8 mouse cellular contexts compared by ENCODE assay signal in the genomic region with DNA sequence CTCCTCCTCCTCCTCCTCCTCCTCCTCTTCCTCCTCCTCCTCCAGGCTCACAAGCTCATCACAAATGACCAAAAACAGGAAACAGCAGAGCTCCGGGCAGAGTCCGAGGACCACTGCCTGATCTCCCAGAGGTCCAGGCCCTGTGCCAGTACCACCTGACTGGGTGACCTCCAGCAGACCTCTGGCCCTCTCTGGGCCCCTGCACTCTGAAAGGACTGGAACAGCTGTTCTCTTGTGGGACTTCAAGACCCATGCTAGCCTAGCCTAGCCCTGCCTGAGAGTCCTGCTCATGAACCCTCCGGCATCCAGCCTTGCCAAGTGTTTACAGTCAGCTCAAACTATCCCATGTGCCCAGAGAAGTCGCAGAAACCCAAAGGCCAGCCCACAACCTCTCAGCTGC. TPM values are rescaled to one million over a fixed set of nuclear protein-coding genes. Genes with fewer than 3 reads are reported as not detected.
DNase-seq lines count a peak whose midpoint lies in the region; ATAC-seq and TF ChIP-seq lines count a peak whose summit lies in the region.
"Had no signal": no experiment of that assay in that cellular context is flagged by ENCODE, and none has a peak within 500 bp of the region (broad histone marks: within the 10 kb centered on the region; RNA-seq: fewer than 3 reads in every experiment).

No protein-coding gene starts in this region.

- WGBS in lung, embryonic 15.5 days, result 46% methylated on average over 4 of the region's 4 CpGs
- 51% methylated on average over 4 of the region's 4 CpGs for WGBS in cerebellum, adult 2 months

- TF ChIP-seq CTCF in cerebellum, adult 2 months (IDR thresholded peaks at IDR 0.05; ENCODE audit: borderline replicate concordance, insufficient read depth, low read depth, low read length), result no peak

- peak; percentile 72 for DNase-seq in gastrocnemius, postnatal 25 days
- DNase-seq in kidney, adult 8-10 months, result peak; percentile 94 to 95
- no peak for DNase-seq in cerebellum, adult 2 months
- DNase-seq in spleen, postnatal 4 days (ENCODE audit: low spot score in 2 of 2), result no peak
- no peak for DNase-seq in layer of hippocampus, adult 18-20 months (ENCODE audit: low spot score in 2 of 2)

- peaks cover 41% of the 10 kb centered on the region for H3K4me1 ChIP-seq in brown adipose tissue, adult 24 weeks (ENCODE audit: control insufficient read depth, insufficient read depth, insufficient read length, low read length)
- H3K4me1 ChIP-seq in lung, embryonic 15.5 days, result peaks cover 36% of the 10 kb centered on the region
- no peaks in the 10 kb centered on the region for H3K4me1 ChIP-seq in cerebellum, adult 2 months (ENCODE audit: control insufficient read depth, insufficient read depth, low read length)

- H3K4me2 ChIP-seq in lung, embryonic 15.5 days, result no peak overlapping the region
- H3K4me2 ChIP-seq: hindbrain, embryonic 15.5 days had no signal

- H3K27me3 ChIP-seq in lung, embryonic 15.5 days, result no peaks in the 10 kb centered on the region
- H3K27me3 ChIP-seq in cerebellum, adult 2 months (ENCODE audit: control insufficient read depth, insufficient read depth, low read length), result no peaks in the 10 kb centered on the region
- H3K27me3 ChIP-seq: hindbrain, embryonic 15.5 days had no signal

- H3K4me3 ChIP-seq in brown adipose tissue, adult 24 weeks (ENCODE audit: insufficient read depth, low read depth, low read length), result no peak overlapping the region
- no peak overlapping the region for H3K4me3 ChIP-seq in lung, embryonic 15.5 days
- no peak overlapping the region for H3K4me3 ChIP-seq in cerebellum, adult 2 months (replicated peaks; ENCODE audit: insufficient read depth, low read depth, low read length)
- H3K4me3 ChIP-seq: hindbrain, embryonic 15.5 days had no signal

- H3K9me3 ChIP-seq in lung, embryonic 15.5 days, result no peaks in the 10 kb centered on the region
- H3K9me3 ChIP-seq: hindbrain, embryonic 15.5 days had no signal

- no peaks in the 10 kb centered on the region for H3K36me3 ChIP-seq in lung, embryonic 15.5 days
- H3K36me3 ChIP-seq: hindbrain, embryonic 15.5 days had no signal

- peak overlapping the region; percentile 68 for H3K27ac ChIP-seq in brown adipose tissue, adult 24 weeks (replicated peaks; ENCODE audit: low read depth, low read length)
- H3K27ac ChIP-seq in lung, embryonic 15.5 days, result peak overlapping the region; percentile 38; the same call in 1 of the 2 replicates
- no peak overlapping the region for H3K27ac ChIP-seq in cerebellum, adult 2 months (ENCODE audit: insufficient read depth, low read length)
- H3K27ac ChIP-seq: hindbrain, embryonic 15.5 days had no signal

- ATAC-seq in lung, embryonic 15.5 days (ENCODE audit: borderline replicate concordance, extremely low read depth, low FRiP score, low TSS enrichment), result no peak

- H3K9ac ChIP-seq in lung, embryonic 15.5 days, result no peak overlapping the region
- H3K9ac ChIP-seq: hindbrain, embryonic 15.5 days had no signal

- TF ChIP-seq POLR2A in cerebellum, adult 2 months (IDR thresholded peaks at IDR 0.05; ENCODE audit: borderline replicate concordance, insufficient read depth, low read length), result no peak

RNA-seq across cellular contexts. Expression of a gene that starts 12.4 kb away (rescaled TPM):
- polyA plus RNA-seq in brown adipose tissue, adult 24 weeks (2012; ENCODE audit: insufficient read depth, insufficient read length, missing spikeins), result 3.9 and 4.8 TPM in 2 replicates
- total RNA-seq in gastrocnemius, postnatal 25 days (2021), result 1 to 10 TPM; 6.4 to 7.8 TPM
- 7.1 and 7.6 TPM in 2 replicates for polyA plus RNA-seq in lung, embryonic 15.5 days (2015; fragmentation: Nextera tagmentation; extraction: Ambion mirVana)
- polyA plus RNA-seq in cerebellum, adult 2 months (2012; rRNA removed), result 7.1 and 8.2 TPM in 2 replicates
- total RNA-seq in layer of hippocampus, adult 18-20 months (2021), result 1 to 10 TPM; 5.9 to 6.7 TPM

RNA-seq across cellular contexts. Expression of a gene that starts 17.2 kb away (rescaled TPM):
- 12.0 and 20.7 TPM in 2 replicates for polyA plus RNA-seq in brown adipose tissue, adult 24 weeks (2012; ENCODE audit: insufficient read depth, insufficient read length, missing spikeins)
- total RNA-seq in gastrocnemius, postnatal 25 days (2021), result 1 to 10 TPM; 2.4 to 6.4 TPM
- polyA plus RNA-seq in lung, embryonic 15.5 days (2015; fragmentation: Nextera tagmentation; extraction: Ambion mirVana), result 42.1 and 45.0 TPM in 2 replicates
- 3.8 and 4.4 TPM in 2 replicates for polyA plus RNA-seq in cerebellum, adult 2 months (2012; rRNA removed)
- total RNA-seq in layer of hippocampus, adult 18-20 months (2021), result 1 to 10 TPM; 6.0 to 6.2 TPM

RNA-seq across cellular contexts. Expression of a gene that starts 52.0 kb away (rescaled TPM):
- 18.4 and 21.7 TPM in 2 replicates for polyA plus RNA-seq in brown adipose tissue, adult 24 weeks (2012; ENCODE audit: insufficient read depth, insufficient read length, missing spikeins)
- 10 to 100 TPM in 1 of 2 experiments, 1 to 10 TPM in 1; 9.3 to 10.5 TPM for total RNA-seq in gastrocnemius, postnatal 25 days (2021)
- 105 and 109 TPM in 2 replicates for polyA plus RNA-seq in lung, embryonic 15.5 days (2015; fragmentation: Nextera tagmentation; extraction: Ambion mirVana)
- polyA plus RNA-seq in cerebellum, adult 2 months (2012; rRNA removed), result 73.2 and 77.3 TPM in 2 replicates
- total RNA-seq in layer of hippocampus, adult 18-20 months (2021), result 10 to 100 TPM; 11.9 to 15.8 TPM

Comparison
In these comparisons a context has a peak if more than half of its experiments do, and no peak if none do; other contexts are left out.
1. DNase-seq: peak in gastrocnemius, postnatal 25 days (single experiment) and kidney, adult 8-10 months (2 of 2); none in cerebellum, adult 2 months (0 of 2), spleen, postnatal 4 days (0 of 2) and layer of hippocampus, adult 18-20 months (0 of 2).